1 mouse cellular context compared by ENCODE assay signal in the genomic region with DNA sequence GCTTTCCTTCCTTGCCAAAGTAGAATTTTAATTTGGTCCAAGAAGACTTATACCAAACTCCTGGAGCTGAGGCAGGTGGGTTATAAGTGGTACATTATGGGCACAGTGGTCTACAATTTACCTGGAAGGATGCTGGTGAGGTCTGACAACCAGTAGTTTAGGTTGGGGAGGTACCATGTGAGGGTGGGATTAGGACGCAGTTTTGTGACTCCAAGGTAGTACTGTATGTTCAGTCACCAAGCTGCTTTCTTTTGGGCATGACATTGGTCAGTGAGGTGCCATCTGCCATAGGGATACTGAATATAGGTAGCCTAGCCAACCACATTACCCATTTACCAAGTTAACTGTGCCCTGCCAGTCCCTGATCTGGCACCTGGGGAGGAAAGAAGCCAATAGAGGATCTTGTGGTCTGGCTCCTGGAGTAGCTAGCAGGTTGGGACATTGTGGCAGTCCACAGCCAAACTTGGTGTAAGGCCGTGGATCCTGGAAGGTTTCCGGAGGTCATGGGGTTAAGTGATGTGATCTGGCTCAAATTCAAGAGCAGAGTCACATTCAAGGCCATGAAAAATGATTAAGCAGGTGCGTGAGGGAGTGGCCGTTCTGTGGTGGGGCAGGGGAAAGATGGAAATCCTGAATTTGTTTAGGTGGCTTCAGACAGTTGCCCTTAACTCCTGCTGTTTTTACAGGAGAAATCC.
TF ChIP-seq lines count a peak whose summit lies in the region.

No protein-coding gene starts in this region.

TF ChIP-seq in MEL, 35 proteins besides CTCF, POLR2A, EP300 and RAD21 (continued from another document):
- TF ChIP-seq NELFE (IDR thresholded peaks at IDR 0.05; ENCODE audit: low read depth, low read length) (0 out of 2 replicates have a peak, but pooled peaks have one; percentile 38), ELF1 (IDR thresholded peaks at IDR 0.05; ENCODE audit: low read depth, low read length) (no peak), POLR2AphosphoS2 (IDR thresholded peaks at IDR 0.05; ENCODE audit: low read length) (peak; percentile 52; the same call in 1 of the 2 replicates), POLR2AphosphoS5 (IDR thresholded peaks at IDR 0.05; ENCODE audit: borderline replicate concordance, low read depth, low read length) (peak; percentile 58; the same call in 1 of the 2 replicates), ZMIZ1 (IDR thresholded peaks at IDR 0.05; ENCODE audit: low read depth, low read length) (peak; percentile 43), MXI1 (IDR thresholded peaks at IDR 0.05; ENCODE audit: low read depth, low read length) (no peak)
